Mouse (Mus musculus): ENCODE measurements around the gene 4930470P17Rik.

4930470P17Rik gene

GRCm38 (mm10) chr2:170592161-170592560, 9.7 kb downstream of the 4930470P17Rik start:
- in situ Hi-C loops (cut with MboI; ENCODE audit: low pct_unique_long_range_greater_than_20kb in 1 of 2, low sequenced_read_pairs in 2 of 2, unreplicated experiment in 1 of 2), result loop anchor here in 1 of 2 experiments (25.0 kb wide), 1 partner anchor 155 kb away; the partner anchor contains the start of gene Bcas1

- in situ Hi-C loops (cut with MboI; ENCODE audit: low pct_unique_long_range_greater_than_20kb in 1 of 2, low sequenced_read_pairs in 2 of 2, unreplicated experiment in 1 of 2), result loop anchor here in 1 of 2 experiments (25.0 kb wide), 1 partner anchor 151 kb away; the partner anchor contains the start of gene Bcas1
Measured at GRCm38 (mm10) chr2:170588369-170588900, 13.4 kb downstream of the 4930470P17Rik start.

GRCm38 (mm10) chr2:170584678-170585077, 17.1 kb downstream of the 4930470P17Rik start:
- in situ Hi-C loops (cut with MboI; ENCODE audit: low pct_unique_long_range_greater_than_20kb in 1 of 2, low sequenced_read_pairs in 2 of 2, unreplicated experiment in 1 of 2), result loop anchor here in 1 of 2 experiments (25.0 kb wide), 1 partner anchor 147 kb away; the partner anchor contains the start of gene Bcas1

GRCm38 (mm10) chr2:170579551-170579950, 22.3 kb downstream of the 4930470P17Rik start:
- in situ Hi-C loops (cut with MboI; ENCODE audit: low pct_unique_long_range_greater_than_20kb in 1 of 2, low sequenced_read_pairs in 2 of 2, unreplicated experiment in 1 of 2), result loop anchor here in 1 of 2 experiments (25.0 kb wide), 1 partner anchor 142 kb away; the partner anchor contains the start of gene Bcas1

GRCm38 (mm10) chr2:170578588-170578987, 23.2 kb downstream of the 4930470P17Rik start:
- in situ Hi-C loops (cut with MboI; ENCODE audit: low pct_unique_long_range_greater_than_20kb in 1 of 2, low sequenced_read_pairs in 2 of 2, unreplicated experiment in 1 of 2), result loop anchor here in 1 of 2 experiments (25.0 kb wide), 1 partner anchor 141 kb away; the partner anchor contains the start of gene Bcas1

- in situ Hi-C loops (cut with MboI; ENCODE audit: low pct_unique_long_range_greater_than_20kb in 1 of 2, low sequenced_read_pairs in 2 of 2, unreplicated experiment in 1 of 2), result loop anchor here in 1 of 2 experiments (25.0 kb wide), 1 partner anchor 140 kb away; the partner anchor contains the start of gene Bcas1
Measured at GRCm38 (mm10) chr2:170577502-170577901, 24.3 kb downstream of the 4930470P17Rik start.

- in situ Hi-C loops (cut with MboI; ENCODE audit: low pct_unique_long_range_greater_than_20kb in 1 of 2, low sequenced_read_pairs in 2 of 2, unreplicated experiment in 1 of 2), result loop anchor here in 1 of 2 experiments (25.0 kb wide), 1 partner anchor 139 kb away; the partner anchor contains the start of gene Bcas1
Measured at GRCm38 (mm10) chr2:170576077-170576476, 25.7 kb downstream of the 4930470P17Rik start.

- in situ Hi-C loops (cut with MboI; ENCODE audit: low pct_unique_long_range_greater_than_20kb in 1 of 2, low sequenced_read_pairs in 2 of 2, unreplicated experiment in 1 of 2), result no loop called here
Measured at GRCm38 (mm10) chr2:170564995-170565394, 36.8 kb downstream of the 4930470P17Rik start.

GRCm38 (mm10) chr2:170563956-170564855, 37.6 kb downstream of the 4930470P17Rik start:
- in situ Hi-C loops (cut with MboI; ENCODE audit: low pct_unique_long_range_greater_than_20kb in 1 of 2, low sequenced_read_pairs in 2 of 2, unreplicated experiment in 1 of 2), result no loop called here

- in situ Hi-C loops (cut with MboI; ENCODE audit: low pct_unique_long_range_greater_than_20kb in 1 of 2, low sequenced_read_pairs in 2 of 2, unreplicated experiment in 1 of 2), result no loop called here
Measured at GRCm38 (mm10) chr2:170552088-170552487, 49.7 kb downstream of the 4930470P17Rik start.

GRCm38 (mm10) chr2:170550240-170550639, 51.6 kb downstream of the 4930470P17Rik start:
- in situ Hi-C loops (cut with MboI; ENCODE audit: low pct_unique_long_range_greater_than_20kb in 1 of 2, low sequenced_read_pairs in 2 of 2, unreplicated experiment in 1 of 2), result no loop called here

GRCm38 (mm10) chr2:170549146-170549545, 52.7 kb downstream of the 4930470P17Rik start:
- in situ Hi-C loops (cut with MboI; ENCODE audit: low pct_unique_long_range_greater_than_20kb in 1 of 2, low sequenced_read_pairs in 2 of 2, unreplicated experiment in 1 of 2), result no loop called here

GRCm38 (mm10) chr2:170548046-170548445, 53.8 kb downstream of the 4930470P17Rik start:
- in situ Hi-C loops (cut with MboI; ENCODE audit: low pct_unique_long_range_greater_than_20kb in 1 of 2, low sequenced_read_pairs in 2 of 2, unreplicated experiment in 1 of 2), result no loop called here

GRCm38 (mm10) chr2:170547526-170547925, 54.3 kb downstream of the 4930470P17Rik start:
- in situ Hi-C loops (cut with MboI; ENCODE audit: low pct_unique_long_range_greater_than_20kb in 1 of 2, low sequenced_read_pairs in 2 of 2, unreplicated experiment in 1 of 2), result no loop called here

GRCm38 (mm10) chr2:170545745-170546144, 56.1 kb downstream of the 4930470P17Rik start:
- in situ Hi-C loops (cut with MboI; ENCODE audit: low pct_unique_long_range_greater_than_20kb in 1 of 2, low sequenced_read_pairs in 2 of 2, unreplicated experiment in 1 of 2), result no loop called here

- in situ Hi-C loops (cut with MboI; ENCODE audit: low pct_unique_long_range_greater_than_20kb in 1 of 2, low sequenced_read_pairs in 2 of 2, unreplicated experiment in 1 of 2), result no loop called here
Measured at GRCm38 (mm10) chr2:170544950-170545349, 56.9 kb downstream of the 4930470P17Rik start.

- in situ Hi-C loops (cut with MboI; ENCODE audit: low pct_unique_long_range_greater_than_20kb in 1 of 2, low sequenced_read_pairs in 2 of 2, unreplicated experiment in 1 of 2), result no loop called here
Measured at GRCm38 (mm10) chr2:170544159-170544558, 57.7 kb downstream of the 4930470P17Rik start.

- in situ Hi-C loops (cut with MboI; ENCODE audit: low pct_unique_long_range_greater_than_20kb in 1 of 2, low sequenced_read_pairs in 2 of 2, unreplicated experiment in 1 of 2), result no loop called here
Measured at GRCm38 (mm10) chr2:170543625-170544024, 58.2 kb downstream of the 4930470P17Rik start.

- in situ Hi-C loops (cut with MboI; ENCODE audit: low pct_unique_long_range_greater_than_20kb in 1 of 2, low sequenced_read_pairs in 2 of 2, unreplicated experiment in 1 of 2), result no loop called here
Measured at GRCm38 (mm10) chr2:170539211-170539610, 62.6 kb downstream of the 4930470P17Rik start.
